Mouse (Mus musculus): ENCODE data around the gene Uck1. TPM values are rescaled to one million over a fixed set of nuclear protein-coding genes. Genes with fewer than 3 reads are reported as not detected.

Uck1 gene
- 100 to 1,000 TPM; 116 to 123 TPM for total RNA-seq (2023)

GRCm38 (mm10) chr2:32259657-32260417, at the start of gene Uck1:
Gene Uck1, minus strand, starts transcription at chr2:32260159.

GRCm38 (mm10) chr2:32287923-32288367, 28.0 kb upstream of the Uck1 start, which contains the start of gene Swi5:
Gene Swi5, minus strand, starts transcription at chr2:32288075.

DNA sequence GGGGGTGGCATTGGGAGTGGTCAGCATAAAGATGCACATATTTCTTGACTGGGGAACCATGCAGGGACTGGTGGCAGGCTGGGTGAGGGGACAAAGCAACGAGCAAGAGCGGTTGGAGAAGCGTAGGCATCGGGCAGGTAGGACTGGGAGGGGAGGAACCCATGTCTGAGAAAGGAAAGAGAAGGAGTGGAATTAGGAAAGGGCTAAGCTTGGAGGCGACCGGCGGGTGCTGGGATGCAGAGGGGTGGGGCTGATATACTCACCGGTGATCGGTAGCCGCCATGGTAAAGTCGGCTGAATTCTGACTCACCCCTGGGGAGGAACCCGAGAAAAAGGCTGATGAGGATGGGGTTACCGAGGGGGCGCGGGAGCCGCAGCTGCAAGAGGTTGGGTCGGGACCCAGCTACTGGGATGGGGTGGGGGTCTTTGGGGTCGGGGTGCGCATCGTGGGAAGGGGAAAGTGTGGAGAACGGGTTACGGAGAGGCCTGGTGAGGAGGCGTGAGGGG, 27.4 kb upstream of the Uck1 start, which contains the start of gene Golga2:
Gene Golga2, plus strand, starts transcription at position 51 of the 507 bp plus-strand sequence.

GRCm38 (mm10) chr2:32235886-32236759, 23.8 kb downstream of the Uck1 start, which contains the start of gene Pomt1:
Gene Pomt1, plus strand, starts transcription at chr2:32236590.

Other genes with a start within 250 kb of the Uck1 start
- 100 to 1,000 TPM; 205 to 236 TPM for gene Fam78a, start 175.3 kb downstream of the Uck1 start, total RNA-seq (2023)
- gene Plpp7, start 164.6 kb downstream of the Uck1 start, total RNA-seq (2023), result not detected
- gene Prrc2b, start 109.1 kb downstream of the Uck1 start, total RNA-seq (2023), result 100 to 1,000 TPM; 164 to 165 TPM
- 10 to 100 TPM; 22.4 to 36.3 TPM for gene Pomt1, start 23.6 kb downstream of the Uck1 start, total RNA-seq (2023)
- gene Golga2, start 27.2 kb upstream of the Uck1 start, total RNA-seq (2023), result 10 to 100 TPM; 50.2 to 63.1 TPM
- gene Swi5, start 27.9 kb upstream of the Uck1 start, total RNA-seq (2023), result 10 to 100 TPM; 79.4 to 92.1 TPM
- 100 to 1,000 TPM; 116 to 117 TPM for gene Ciz1, start 92.2 kb upstream of the Uck1 start, total RNA-seq (2023)
- gene Dnm1, start 93.2 kb upstream of the Uck1 start, total RNA-seq (2023), result not detected
- 10 to 100 TPM; 21.5 to 25.8 TPM for gene 1110008P14Rik, start 121.8 kb upstream of the Uck1 start, total RNA-seq (2023)
- gene Lcn2, start 128.1 kb upstream of the Uck1 start, total RNA-seq (2023), result 1 to 10 TPM; 1.9 to 2.4 TPM
- gene Ptges2, start 135.7 kb upstream of the Uck1 start, total RNA-seq (2023), result 1 to 10 TPM; 5.8 to 7.8 TPM
- gene Naif1, start 190.3 kb upstream of the Uck1 start, total RNA-seq (2023), result 1 to 10 TPM; 5.1 to 5.2 TPM
- gene Slc25a25, start 191.3 kb upstream of the Uck1 start, total RNA-seq (2023), result 10 to 100 TPM; 46.4 to 58.3 TPM

Measured in T-cell, adult 66 days (primary cell).